Mouse (Mus musculus) brain, embryonic 14.5 days (tissue): ENCODE measurements at regions not wholly inside any gene's neighbourhood (a gene's known extent, or its start where the extent isn't known, plus 50 kb on each side); places are given as distances from the start of the nearest gene placed in this dataset.

Experiments
- CTCF ChIP-seq: fragments of 200-500 bp; IDR thresholded peaks from 2 replicates; pipeline ENCODE4 v1.5.1; 2012; ENCODE audit warnings: inconsistent platforms, mild to moderate bottlenecking, moderate library complexity, borderline replicate concordance; ENCODE audit not compliant: insufficient read depth, insufficient read length; ENCODE audit errors: extremely low read depth
- POLR2A ChIP-seq: fragments of 200-500 bp; IDR thresholded peaks from 2 replicates; pipeline ENCODE4 v1.6.1; 2012; ENCODE audit warnings: mild to moderate bottlenecking, inconsistent platforms, borderline replicate concordance; ENCODE audit not compliant: poor library complexity, insufficient read depth, insufficient read length, severe bottlenecking; ENCODE audit errors: extremely low read depth

GRCm38 (mm10) chr9:86020133-86020532 is 178.0 kb downstream of the Tpbg start:
- TF ChIP-seq POLR2A (no peak), CTCF (no peak)
